Mouse (Mus musculus) cerebellum, postnatal 14 days (tissue): Measurements from ENCODE around the gene Pik3cb.
A peak's percentile ranks its signal among the peaks of the same experiment; 100 is the strongest.

Source experiments
- DNase-seq, 2 experiments: peaks; one replicate each; pipeline ENCODE4 v3.0.0; 2021; ENCODE audit warnings: mixed read lengths in 2 of 2

Gene Pik3cb

DNA sequence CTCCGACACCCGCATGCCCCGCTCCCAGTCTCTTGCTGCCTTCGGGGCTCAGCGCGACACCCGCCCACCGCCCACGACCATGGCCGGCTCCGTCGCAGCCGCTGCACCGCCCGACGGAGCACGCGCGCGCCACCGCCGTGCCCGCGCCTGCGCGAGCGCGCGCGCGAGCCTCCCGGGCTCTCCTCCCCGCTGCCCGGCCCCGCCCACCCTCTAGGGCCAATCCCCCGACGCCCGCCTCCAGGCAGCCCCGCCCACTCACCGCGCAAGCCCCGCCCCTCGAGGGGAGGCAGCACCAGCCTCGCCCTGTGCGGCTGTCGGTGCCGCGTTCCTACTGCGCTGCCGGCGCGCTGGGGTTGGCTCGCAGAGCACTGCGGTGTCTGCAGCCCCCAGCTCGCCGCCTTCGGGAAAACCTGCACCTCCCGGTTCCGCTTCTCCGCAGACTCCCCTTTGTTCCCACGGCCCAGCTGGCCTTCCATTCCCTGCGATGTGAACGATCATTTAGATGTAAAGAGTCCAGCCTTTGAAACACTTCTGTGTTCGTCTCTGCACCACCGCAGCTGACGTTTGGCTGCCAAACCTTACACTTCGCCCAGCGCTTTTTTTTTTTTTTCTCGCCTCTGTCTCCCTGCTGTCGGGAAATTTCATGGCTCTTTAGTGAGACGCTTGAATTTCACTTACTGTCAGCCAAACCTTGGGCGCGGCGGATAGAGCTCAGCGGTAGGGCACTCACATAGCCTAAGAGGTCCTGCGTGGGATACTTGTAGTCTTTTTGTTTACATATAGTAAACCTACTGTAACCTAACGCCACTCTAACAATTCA is at the start of gene Pik3cb:
Pik3cb (minus strand) TSS at position 559 of the 820 bp plus-strand sequence.
- DNase-seq, result peak; percentile 99

GRCm38 (mm10) chr9:99183043-99183670 is 42.7 kb upstream of the Pik3cb start:
- DNase-seq, result no peak

DNA sequence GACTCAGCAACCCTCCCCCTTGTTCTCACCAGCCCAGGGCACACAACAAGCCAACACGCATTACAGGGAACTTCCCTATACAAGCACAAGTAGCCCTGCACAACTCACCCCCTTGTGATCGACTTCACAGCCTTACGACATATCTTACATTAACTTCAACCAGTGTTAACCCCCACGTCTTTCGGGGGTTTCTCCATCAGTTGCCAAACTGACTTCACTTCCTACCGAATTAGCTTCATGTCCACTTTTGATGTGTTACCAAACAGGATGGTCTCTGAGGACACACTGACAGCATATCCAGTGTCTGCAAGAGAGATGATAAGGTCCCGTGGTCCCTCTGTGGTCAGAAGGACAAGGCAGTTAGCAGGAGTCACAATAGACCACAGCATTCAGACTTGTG is 41.7 kb upstream of the Pik3cb start:
- DNase-seq, result no peak

GRCm38 (mm10) chr9:99180272-99180671 is 39.9 kb upstream of the Pik3cb start:
- peak; percentile 7 to 35 for DNase-seq

GRCm38 (mm10) chr9:99178736-99179135 is 38.3 kb upstream of the Pik3cb start:
- DNase-seq, result no peak

DNA sequence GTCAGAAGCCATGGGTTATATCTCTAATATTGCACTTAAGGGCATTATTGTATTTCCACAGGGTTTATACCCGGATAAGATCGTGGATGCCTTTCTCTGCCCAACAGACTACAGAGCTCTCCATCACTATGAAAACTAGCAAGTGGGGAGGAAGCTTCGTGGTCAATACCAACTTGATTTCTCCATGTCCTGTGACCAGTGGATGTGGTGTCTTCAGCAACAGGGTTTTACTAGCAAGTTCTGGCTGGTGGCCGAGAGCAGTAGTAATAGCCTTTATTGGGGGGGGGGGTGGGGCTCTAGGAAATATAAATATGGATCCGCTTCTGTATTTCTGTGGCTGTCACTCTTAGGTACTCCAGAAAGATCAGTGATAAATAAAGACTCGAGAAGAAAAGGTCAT is 35.4 kb upstream of the Pik3cb start:
- no peak for DNase-seq

GRCm38 (mm10) chr9:99172811-99173210 is 32.4 kb upstream of the Pik3cb start:
- no peak for DNase-seq

DNA sequence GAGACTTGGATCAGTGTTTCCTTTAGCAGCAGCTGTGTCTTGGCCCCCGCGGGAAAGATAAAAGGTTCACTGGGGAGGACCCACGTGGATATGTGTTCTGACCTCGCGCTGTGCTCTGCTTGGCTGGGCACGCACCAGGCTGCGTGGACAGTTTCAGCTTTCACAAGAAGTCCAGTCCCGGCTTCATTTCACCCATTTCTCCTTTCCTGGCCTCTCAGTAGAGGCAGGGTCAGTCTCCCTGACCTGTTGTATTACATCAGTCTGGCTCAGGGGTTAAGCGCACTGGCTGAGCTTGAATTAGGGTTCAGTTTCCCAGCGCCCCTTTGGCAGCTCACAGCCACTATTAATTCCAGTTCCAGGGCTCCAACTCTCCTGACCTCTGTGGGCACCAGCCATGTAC is 30.8 kb upstream of the Pik3cb start:
- DNase-seq, result no peak

DNA sequence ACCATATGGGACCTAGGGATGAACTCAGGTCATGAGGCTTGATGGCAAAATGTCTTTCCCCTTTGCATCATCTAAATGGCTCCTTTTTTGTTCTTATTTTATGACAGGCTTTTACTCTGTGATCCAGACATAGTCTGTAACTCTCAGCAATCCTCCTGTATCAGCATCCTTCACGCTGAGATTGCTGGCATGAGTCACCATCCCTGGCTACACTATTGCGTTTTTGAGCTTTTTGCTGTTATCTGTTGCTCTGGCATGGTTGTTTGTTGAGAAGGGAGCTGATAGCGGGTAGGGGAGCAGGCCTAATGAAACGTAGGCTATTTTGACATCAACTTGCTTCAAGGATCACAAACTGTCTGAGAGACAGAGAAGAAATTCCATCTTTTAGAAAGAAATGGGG is 28.6 kb upstream of the Pik3cb start:
- DNase-seq, result no peak

DNA sequence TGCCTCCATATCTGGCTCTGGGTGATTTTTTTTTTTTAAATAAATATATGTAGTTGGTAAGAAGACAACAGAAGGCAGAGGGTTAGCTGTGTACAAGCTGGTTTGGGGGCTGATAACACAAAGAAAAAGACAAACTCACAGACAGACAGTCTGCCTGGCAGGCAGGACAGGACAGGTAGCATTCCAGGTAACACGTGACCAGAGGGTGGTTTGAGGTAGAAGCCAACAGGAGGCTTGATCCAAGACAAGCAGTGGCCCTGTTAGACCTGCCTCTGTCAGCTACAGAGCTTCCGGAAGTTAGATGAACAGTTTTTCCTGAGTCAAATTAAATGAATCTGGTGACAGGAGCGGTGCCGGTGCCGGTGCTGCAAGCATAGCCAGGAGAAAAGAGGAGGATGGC is 26.5 kb upstream of the Pik3cb start:
- DNase-seq, result no peak

DNA sequence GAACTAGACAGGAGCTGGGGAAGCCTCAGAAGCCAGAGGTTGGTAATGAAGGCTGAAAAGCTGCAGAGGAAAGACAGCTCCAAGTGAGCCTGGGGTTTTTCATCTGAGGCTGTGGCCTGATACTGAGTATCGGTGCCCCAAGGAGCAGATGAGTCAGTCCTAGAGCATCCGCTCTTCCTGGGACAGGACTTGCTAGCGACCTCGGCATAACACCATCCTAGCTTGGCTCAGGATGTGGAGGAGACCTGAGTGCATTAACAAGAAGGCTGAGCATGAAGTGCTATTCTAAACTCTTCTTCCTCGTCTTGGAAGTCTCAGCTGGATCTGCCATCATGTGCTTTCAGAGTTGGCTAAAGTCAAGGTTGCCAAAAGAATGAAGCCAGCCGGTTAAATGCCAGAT is 25.5 kb upstream of the Pik3cb start:
- no peak for DNase-seq

GRCm38 (mm10) chr9:99164664-99165226 is 24.3 kb upstream of the Pik3cb start:
- DNase-seq, result peak; percentile 61 to 67

DNA sequence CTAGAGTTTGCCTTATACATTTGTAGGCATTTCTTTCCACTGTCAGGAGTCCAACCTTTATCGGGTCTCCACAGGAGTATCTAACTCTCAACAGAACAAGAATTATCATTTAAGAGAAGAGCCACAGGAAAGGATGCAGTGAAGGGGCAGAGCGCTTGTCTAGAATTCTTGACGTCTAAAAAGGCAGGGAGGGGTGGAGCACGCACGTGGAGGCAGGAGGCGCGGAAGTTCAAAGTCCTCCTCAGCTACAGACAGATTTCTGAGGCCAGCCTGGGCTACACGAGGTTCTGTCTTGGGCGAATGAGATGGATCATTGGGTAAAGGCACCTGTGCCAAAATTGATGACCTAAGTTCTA is 23.7 kb upstream of the Pik3cb start:
- DNase-seq, result no peak

- peak; percentile 26 to 41 for DNase-seq
Measured at GRCm38 (mm10) chr9:99163420-99164147, 23.2 kb upstream of the Pik3cb start.

GRCm38 (mm10) chr9:99162839-99163238 is 22.4 kb upstream of the Pik3cb start:
- DNase-seq, result no peak

GRCm38 (mm10) chr9:99160780-99161179 is 20.4 kb upstream of the Pik3cb start:
- no peak for DNase-seq

DNA sequence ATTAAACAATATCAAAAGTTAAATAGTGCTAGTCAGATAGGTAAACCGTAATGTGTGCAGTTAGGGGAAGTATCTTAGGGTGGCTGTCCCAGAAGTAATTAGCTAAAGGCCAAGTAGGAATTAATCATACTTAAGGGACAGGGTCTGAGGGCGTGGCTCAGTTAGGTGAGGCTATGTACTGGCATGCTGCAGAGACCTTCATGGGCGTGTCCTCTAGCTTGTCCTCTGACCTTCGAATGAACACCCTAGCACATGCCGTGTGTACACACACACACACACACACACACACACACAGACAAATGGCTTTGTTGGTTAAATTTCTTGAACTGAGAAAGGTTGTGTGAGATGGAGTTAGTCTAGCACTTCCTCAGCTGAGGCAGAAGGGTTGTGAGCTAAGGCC is 19.5 kb upstream of the Pik3cb start:
- DNase-seq, result no peak

GRCm38 (mm10) chr9:99158708-99159107 is 18.3 kb upstream of the Pik3cb start:
- DNase-seq, result no peak

- no peak for DNase-seq
Measured at GRCm38 (mm10) chr9:99158203-99158632, 17.8 kb upstream of the Pik3cb start.

DNA sequence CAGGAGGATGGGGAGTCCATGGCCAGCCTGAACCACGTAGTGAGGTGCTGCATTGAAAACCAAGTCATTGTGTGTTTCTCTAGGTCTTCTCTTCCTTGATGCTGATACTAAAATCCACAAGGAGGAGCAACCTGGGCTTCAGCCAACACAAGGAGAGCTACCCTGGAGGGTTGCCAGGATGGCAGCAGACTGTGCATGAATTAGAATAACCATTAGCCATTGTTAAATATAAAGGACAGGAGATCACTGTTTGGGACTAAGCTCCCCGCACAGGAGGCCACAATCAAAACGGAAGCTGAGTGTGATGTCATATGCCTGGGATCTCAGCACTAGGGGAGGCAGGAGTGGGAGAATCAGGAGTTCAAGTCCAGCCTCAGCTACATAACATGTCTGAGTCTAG is 13.2 kb upstream of the Pik3cb start:
- DNase-seq, result peak; percentile 80 to 84

- DNase-seq, result no peak
Measured at GRCm38 (mm10) chr9:99152699-99153490, 12.5 kb upstream of the Pik3cb start.
